Mouse (Mus musculus) heart, embryonic 14.5 days (tissue): ENCODE data around the gene Amhr2. TPM values are rescaled to one million over a fixed set of nuclear protein-coding genes. Genes with fewer than 3 reads are reported as not detected.

ENCODE experiments used
- ATAC-seq: fragments of 200-750 bp; cut with Nextera tagmentation; 2 replicates; pipeline ENCODE4 v1.8.0; 2017; ENCODE audit warnings: low read depth, moderate TSS enrichment; ENCODE audit not compliant: insufficient number of reproducible peaks, insufficient read depth, low FRiP score
- H3K27ac ChIP-seq, 2 experiments: fragments of 200-500 bp in 1 of 2; fragments of 300-500 bp in 1 of 2; sonication (generic) in 1 of 2; replicated peaks in 1 of 2; 2 replicates each; pipeline ENCODE4 v1.5.1; 2012 to 2014; ENCODE audit warnings: low read depth in 2 of 2, low read length in 2 of 2, control low read depth in 1 of 2, mild to moderate bottlenecking in 1 of 2, mixed read lengths in 1 of 2; ENCODE audit not compliant: control insufficient read depth in 1 of 2, insufficient read depth in 1 of 2
- H3K27me3 ChIP-seq: fragments of 300-500 bp; sonication (generic); 2 replicates; pipeline ENCODE4 v1.6.1; 2014; ENCODE audit warnings: mild to moderate bottlenecking, low read length, control low read depth; ENCODE audit not compliant: control insufficient read depth, insufficient read depth
- H3K36me3 ChIP-seq: fragments of 300-500 bp; sonication (generic); 2 replicates; pipeline ENCODE4 v1.6.1; 2014; ENCODE audit warnings: mild to moderate bottlenecking, control low read depth, low read length, mixed read lengths; ENCODE audit not compliant: control insufficient read depth, insufficient read depth
- H3K4me1 ChIP-seq, 2 experiments: fragments of 200-500 bp in 1 of 2; fragments of 300-500 bp in 1 of 2; sonication (generic) in 1 of 2; 2 replicates each; pipeline ENCODE4 v1.6.1; 2012 to 2014; ENCODE audit warnings: low read length in 2 of 2, control low read depth in 1 of 2, mixed read lengths in 1 of 2; ENCODE audit not compliant: control insufficient read depth in 2 of 2, insufficient read depth in 2 of 2
- H3K4me2 ChIP-seq: fragments of 300-500 bp; sonication (generic); 2 replicates; pipeline ENCODE4 v1.6.1; 2014; ENCODE audit warnings: mild to moderate bottlenecking, low read length
- H3K4me3 ChIP-seq, 2 experiments: fragments of 200-500 bp in 1 of 2; fragments of 300-500 bp in 1 of 2; sonication (generic) in 1 of 2; 2 replicates each; pipeline ENCODE4 v1.5.1; 2012 to 2014; ENCODE audit warnings: low read length in 2 of 2, mild to moderate bottlenecking in 2 of 2, control low read depth in 1 of 2, low read depth in 1 of 2, moderate library complexity in 1 of 2; ENCODE audit not compliant: control insufficient read depth in 1 of 2, insufficient read depth in 1 of 2
- H3K9ac ChIP-seq: fragments of 300-500 bp; sonication (generic); 2 replicates; pipeline ENCODE4 v1.6.1; 2014; ENCODE audit warnings: mild to moderate bottlenecking, low read length
- H3K9me3 ChIP-seq: fragments of 300-500 bp; sonication (generic); 2 replicates; pipeline ENCODE4 v1.6.1; 2016; ENCODE audit warnings: low read length, control low read depth; ENCODE audit not compliant: control insufficient read depth
- WGBS: fragments of 180-500 bp; shearing (Covaris S2); extraction: QIAGEN DNeasy Blood & Tissue Kit; methylation state at CpG from one replicate; pipeline ENCODE4 v1.1.7; 2014; 5-methylcytosine and 5-hydroxymethylcytosine counted together
- polyA plus RNA-seq: library from polyadenylated mRNA; unstranded; fragments of >200 nt; fragmentation: Nextera tagmentation; extraction: Ambion mirVana; gene quantifications from 2 replicates; pipeline ENCODE4 v1.2.1, GENCODE M21; 2014

Amhr2 gene
- polyA plus RNA-seq, 1 experiment from 2014 or later, result 2.1 TPM

GRCm38 (mm10) chr15:102473246-102473645 is 28.1 kb downstream of the Amhr2 start:
- Histone ChIP-seq H3K4me1 (peaks cover 2 to 18% of the 10 kb centered on the region in 2 experiments; a peak in 3 of 4 replicates), H3K27ac (no peak overlapping the region), H3K4me3 (no peak overlapping the region), H3K36me3 (peaks cover 56% of the 10 kb centered on the region), H3K4me2 (peak overlapping the region; percentile 85), H3K9me3 (no peaks in the 10 kb centered on the region), H3K9ac (no peak overlapping the region), H3K27me3 (no peaks in the 10 kb centered on the region)
- ATAC-seq, result no peak
- WGBS, result 57% methylated on average over 2 of the region's 2 CpGs

DNA sequence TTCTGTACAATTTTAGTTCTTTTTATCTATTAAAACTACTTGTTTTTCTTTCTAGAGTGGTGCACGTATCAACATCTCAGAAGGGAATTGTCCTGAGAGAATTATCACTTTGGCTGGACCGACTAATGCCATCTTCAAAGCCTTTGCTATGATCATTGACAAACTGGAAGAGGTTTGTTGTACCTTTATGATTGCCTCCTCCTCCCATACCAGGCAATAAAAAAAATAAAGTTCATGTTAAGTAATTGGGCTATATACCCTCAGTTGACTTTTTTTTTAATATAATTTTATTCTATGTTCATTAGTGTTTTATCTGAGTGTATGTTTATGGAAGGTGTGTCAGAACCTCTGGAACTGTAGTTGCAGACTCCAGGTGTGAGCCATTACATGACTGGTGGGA is 29.4 kb downstream of the Amhr2 start:
- Histone ChIP-seq H3K27me3 (no peaks in the 10 kb centered on the region), H3K27ac (no peak overlapping the region), H3K4me1 (peaks cover 2 to 18% of the 10 kb centered on the region in 2 experiments; a peak in 3 of 4 replicates), H3K4me2 (no peak overlapping the region), H3K9ac (no peak overlapping the region), H3K9me3 (no peaks in the 10 kb centered on the region), H3K4me3 (no peak overlapping the region), H3K36me3 (peaks cover 68% of the 10 kb centered on the region)
- WGBS, result 74% methylated on average over 2 of the region's 2 CpGs
- ATAC-seq, result no peak

DNA sequence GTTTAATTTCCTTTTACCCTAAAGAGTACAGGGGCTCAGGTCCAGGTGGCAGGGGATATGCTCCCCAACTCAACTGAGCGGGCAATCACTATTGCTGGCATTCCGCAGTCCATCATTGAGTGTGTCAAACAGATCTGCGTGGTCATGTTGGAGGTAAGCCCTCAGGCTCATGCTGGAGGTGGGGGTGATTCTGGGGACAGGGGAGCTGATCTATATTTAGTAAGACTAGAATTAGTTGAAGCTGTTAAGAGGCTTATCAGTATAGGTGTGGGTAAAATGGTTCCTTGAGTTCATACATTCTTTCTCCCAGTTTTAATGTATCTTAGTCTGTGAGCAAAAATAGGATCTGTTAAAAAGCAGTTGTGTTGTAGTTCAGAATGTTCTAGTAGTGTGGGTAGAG is 38.0 kb downstream of the Amhr2 start:
- no peak overlapping the region; a peak in 2 of 4 replicates for H3K27ac ChIP-seq
- no peaks in the 10 kb centered on the region for H3K27me3 ChIP-seq
- peaks cover 2 to 24% of the 10 kb centered on the region in 2 experiments for H3K4me1 ChIP-seq
- ATAC-seq, result no peak
- WGBS, result 42% methylated on average over 3 of the region's 3 CpGs
- no peak overlapping the region for H3K4me3 ChIP-seq
- H3K36me3 ChIP-seq, result peaks cover 95% of the 10 kb centered on the region
- no peaks in the 10 kb centered on the region for H3K9me3 ChIP-seq
- H3K9ac ChIP-seq, result no peak overlapping the region
- H3K4me2 ChIP-seq, result peak overlapping the region; percentile 17; the same call in 1 of the 2 replicates

DNA sequence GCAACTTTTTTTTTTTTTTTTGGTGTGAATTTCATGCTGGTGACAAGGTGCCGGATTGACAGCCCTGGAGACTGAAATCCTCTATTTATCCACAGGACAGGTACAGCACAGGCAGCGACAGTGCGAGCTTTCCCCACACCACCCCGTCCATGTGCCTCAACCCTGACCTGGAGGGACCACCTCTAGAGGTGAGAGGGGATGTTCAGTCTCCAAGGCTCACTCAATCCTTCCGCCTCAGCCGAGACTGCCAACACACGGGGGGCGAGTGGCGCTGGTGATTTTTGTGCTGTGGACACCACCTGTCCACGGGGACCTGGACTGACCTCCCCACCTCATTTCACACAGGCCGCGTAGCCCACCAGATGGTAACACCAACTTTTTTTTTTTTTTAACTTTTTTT is 40.7 kb downstream of the Amhr2 start:
- H3K27me3 ChIP-seq, result no peaks in the 10 kb centered on the region
- no peak overlapping the region for H3K4me2 ChIP-seq
- no peak overlapping the region for H3K27ac ChIP-seq
- ATAC-seq, result no peak
- WGBS, result 84% methylated on average over 12 of the region's 12 CpGs
- no peak overlapping the region for H3K4me3 ChIP-seq
- H3K9ac ChIP-seq, result no peak overlapping the region
- H3K4me1 ChIP-seq, result peaks cover 2 to 24% of the 10 kb centered on the region in 2 experiments
- H3K9me3 ChIP-seq, result no peaks in the 10 kb centered on the region
- H3K36me3 ChIP-seq, result peaks cover 96% of the 10 kb centered on the region

- H3K4me1 ChIP-seq, result peaks cover 2 to 12% of the 10 kb centered on the region in 2 experiments
- no peak overlapping the region for H3K9ac ChIP-seq
- no peak overlapping the region for H3K4me3 ChIP-seq
- no peak overlapping the region for H3K27ac ChIP-seq
- H3K9me3 ChIP-seq, result no peaks in the 10 kb centered on the region
- no peaks in the 10 kb centered on the region for H3K27me3 ChIP-seq
- 77% methylated on average over 1 of the region's 1 CpGs for WGBS
- H3K36me3 ChIP-seq, result peaks cover 95% of the 10 kb centered on the region
- ATAC-seq, result no peak
- no peak overlapping the region for H3K4me2 ChIP-seq
These were observed 42.5 kb downstream of the Amhr2 start for GRCm38 (mm10) chr15:102487664-102488063.

GRCm38 (mm10) chr15:102498322-102498721 is 53.2 kb downstream of the Amhr2 start:
- Histone ChIP-seq H3K4me2 (no peak overlapping the region), H3K4me1 (no peaks in the 10 kb centered on the region), H3K9ac (no peak overlapping the region), H3K27me3 (no peaks in the 10 kb centered on the region), H3K36me3 (peaks cover 98% of the 10 kb centered on the region), H3K4me3 (no peak overlapping the region), H3K27ac (no peak overlapping the region), H3K9me3 (no peaks in the 10 kb centered on the region)
- 89% methylated on average over 3 of the region's 3 CpGs for WGBS
- no peak for ATAC-seq

GRCm38 (mm10) chr15:102499370-102499769 is 54.2 kb downstream of the Amhr2 start:
- WGBS, result 69% methylated on average over 3 of the region's 3 CpGs
- peaks cover 98% of the 10 kb centered on the region for H3K36me3 ChIP-seq
- no peak for ATAC-seq
- no peak overlapping the region for H3K4me3 ChIP-seq
- no peaks in the 10 kb centered on the region for H3K4me1 ChIP-seq
- H3K4me2 ChIP-seq, result no peak overlapping the region
- no peaks in the 10 kb centered on the region for H3K9me3 ChIP-seq
- no peak overlapping the region for H3K9ac ChIP-seq
- no peaks in the 10 kb centered on the region for H3K27me3 ChIP-seq
- no peak overlapping the region for H3K27ac ChIP-seq

DNA sequence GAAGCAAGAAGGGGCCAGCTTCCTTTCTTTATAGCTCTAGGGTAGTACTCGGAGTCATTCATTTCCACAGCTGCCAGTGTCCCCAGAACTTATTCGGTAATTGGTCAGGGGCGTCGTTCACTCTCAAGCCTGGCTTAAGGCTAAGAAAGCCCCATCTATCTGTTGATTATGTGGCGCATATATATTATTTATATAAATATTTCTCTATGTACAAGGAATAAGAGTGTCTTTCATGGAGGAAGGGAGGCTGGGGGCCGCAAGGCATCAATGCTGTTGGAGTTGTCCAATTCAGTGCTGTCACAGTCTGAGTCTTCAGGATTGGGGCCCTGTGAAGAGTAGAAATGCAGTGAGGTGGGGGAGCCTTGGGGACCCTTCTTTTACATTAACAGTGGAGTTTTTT is 54.7 kb downstream of the Amhr2 start:
- H3K9ac ChIP-seq, result no peak overlapping the region
- no peaks in the 10 kb centered on the region for H3K4me1 ChIP-seq
- H3K4me2 ChIP-seq, result no peak overlapping the region
- H3K9me3 ChIP-seq, result no peaks in the 10 kb centered on the region
- 92% methylated on average over 6 of the region's 6 CpGs for WGBS
- no peaks in the 10 kb centered on the region for H3K27me3 ChIP-seq
- H3K27ac ChIP-seq, result no peak overlapping the region
- H3K36me3 ChIP-seq, result peaks cover 98% of the 10 kb centered on the region
- no peak for ATAC-seq
- H3K4me3 ChIP-seq, result no peak overlapping the region
